Mouse (Mus musculus): ENCODE results near the gene Gnpnat1.
A peak's percentile ranks its signal among the peaks of the same experiment; 100 is the strongest.
"Not testable (repeated sequence)": the region's sequence is repeated elsewhere in the genome, so short reads cannot be mapped to it uniquely, and the experiment has no call there.

Gene Gnpnat1

DNA sequence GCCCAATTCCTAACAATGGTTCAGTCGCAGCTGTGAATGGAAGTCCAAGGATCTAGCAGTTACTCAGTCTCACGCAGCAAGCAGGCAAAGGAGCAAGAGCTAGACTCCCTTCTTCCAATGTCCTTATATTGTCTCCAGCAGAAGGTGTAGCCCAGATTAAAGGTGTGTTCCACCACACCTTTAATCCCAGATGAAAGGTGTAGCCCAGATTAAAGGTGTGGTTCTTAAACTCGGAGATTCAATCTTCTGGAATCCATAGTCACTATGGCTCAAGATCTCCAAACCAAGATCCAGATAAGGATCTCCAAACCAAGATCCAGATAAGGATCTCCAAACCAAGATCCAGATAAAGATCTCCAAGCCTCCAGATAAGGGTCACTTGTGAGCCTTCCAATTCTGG lies at the start of gene Gnpnat1:
Gene Gnpnat1, minus strand, starts transcription at position 101 of the 400 bp plus-strand sequence.
- not testable (repeated sequence) for DNase-seq

DNA sequence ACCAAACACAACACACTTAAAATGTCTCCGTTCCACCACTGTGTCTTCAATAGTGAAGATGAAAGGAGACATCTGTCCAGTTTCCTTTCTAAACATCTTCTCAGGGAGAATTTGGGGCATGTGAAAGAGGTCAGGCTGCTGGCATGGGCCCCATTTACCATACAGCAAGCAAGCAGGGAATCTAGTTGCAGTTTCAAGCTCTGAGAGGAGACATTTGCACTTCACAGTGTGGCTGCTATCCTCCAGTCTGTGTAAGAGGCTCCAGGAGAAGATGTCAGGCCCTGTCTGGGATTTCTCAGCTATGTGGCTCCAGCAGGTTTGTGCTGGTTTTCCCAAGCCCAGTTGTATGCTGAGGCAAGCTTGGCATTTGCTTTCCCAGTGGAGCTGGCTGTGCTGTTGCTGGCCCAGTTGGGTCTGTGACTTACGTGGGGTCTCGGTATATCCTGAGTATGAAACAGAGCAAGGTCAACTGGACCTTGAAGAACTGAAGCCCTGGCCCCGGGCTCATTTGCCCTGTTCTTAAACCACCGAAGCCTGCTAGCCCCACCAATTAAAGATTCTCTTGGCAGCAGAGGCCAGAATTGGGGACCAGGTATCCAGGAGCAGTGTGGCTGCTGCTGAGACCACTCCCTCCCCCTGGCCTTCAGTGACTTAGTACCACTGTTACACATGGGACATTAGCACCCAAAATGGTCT lies 49.0 kb upstream of the Gnpnat1 start:
- no peak for DNase-seq

GRCm38 (mm10) chr14:45452861-45453512 lies 48.3 kb upstream of the Gnpnat1 start:
- peak; percentile 46 for DNase-seq

DNA sequence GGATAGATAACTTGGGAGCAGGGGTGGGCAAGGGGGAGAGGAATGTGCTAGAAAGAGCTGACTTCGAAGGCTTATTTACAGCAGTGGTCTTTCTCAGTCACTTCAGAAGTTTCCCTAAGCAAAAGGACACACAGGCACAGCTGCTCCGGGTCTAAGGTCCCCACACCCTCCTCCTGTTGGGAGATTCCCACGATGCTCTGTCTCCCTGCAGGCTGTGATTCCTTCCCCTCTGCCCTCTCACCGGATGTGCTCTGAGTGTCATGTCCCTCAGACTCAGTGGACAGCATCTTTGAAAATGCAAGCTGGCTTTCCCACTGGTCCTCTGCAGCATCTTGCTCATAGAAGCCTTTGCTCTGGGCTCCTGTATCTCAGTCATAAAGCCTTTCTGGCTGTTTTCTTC lies 47.4 kb upstream of the Gnpnat1 start:
- DNase-seq, result no peak

- DNase-seq, result no peak
These were observed 46.4 kb upstream of the Gnpnat1 start for GRCm38 (mm10) chr14:45451090-45451489.

DNA sequence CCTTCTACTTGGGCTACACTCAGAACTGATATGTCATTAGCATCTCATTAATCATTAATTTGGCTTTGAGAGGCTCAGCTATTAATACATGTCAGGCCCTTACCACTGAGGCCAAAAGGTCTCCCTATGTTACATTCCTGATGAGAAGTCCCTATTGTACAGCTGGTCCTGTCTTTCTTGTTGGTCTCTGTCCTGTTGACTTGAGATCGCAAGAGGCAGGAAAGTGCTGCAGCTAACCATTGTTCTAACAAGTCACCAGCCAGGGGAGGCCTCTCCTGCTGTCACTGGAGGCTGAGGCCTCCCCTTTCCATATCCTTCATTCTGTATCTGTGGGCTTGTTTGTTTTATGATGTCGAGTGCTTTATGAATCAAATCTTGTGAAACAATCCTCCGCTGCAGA lies 42.1 kb upstream of the Gnpnat1 start:
- no peak for DNase-seq

- DNase-seq, result no peak
These were observed 40.7 kb upstream of the Gnpnat1 start for GRCm38 (mm10) chr14:45445445-45445844.

GRCm38 (mm10) chr14:45444870-45445269 lies 40.2 kb upstream of the Gnpnat1 start:
- DNase-seq, result no peak

DNA sequence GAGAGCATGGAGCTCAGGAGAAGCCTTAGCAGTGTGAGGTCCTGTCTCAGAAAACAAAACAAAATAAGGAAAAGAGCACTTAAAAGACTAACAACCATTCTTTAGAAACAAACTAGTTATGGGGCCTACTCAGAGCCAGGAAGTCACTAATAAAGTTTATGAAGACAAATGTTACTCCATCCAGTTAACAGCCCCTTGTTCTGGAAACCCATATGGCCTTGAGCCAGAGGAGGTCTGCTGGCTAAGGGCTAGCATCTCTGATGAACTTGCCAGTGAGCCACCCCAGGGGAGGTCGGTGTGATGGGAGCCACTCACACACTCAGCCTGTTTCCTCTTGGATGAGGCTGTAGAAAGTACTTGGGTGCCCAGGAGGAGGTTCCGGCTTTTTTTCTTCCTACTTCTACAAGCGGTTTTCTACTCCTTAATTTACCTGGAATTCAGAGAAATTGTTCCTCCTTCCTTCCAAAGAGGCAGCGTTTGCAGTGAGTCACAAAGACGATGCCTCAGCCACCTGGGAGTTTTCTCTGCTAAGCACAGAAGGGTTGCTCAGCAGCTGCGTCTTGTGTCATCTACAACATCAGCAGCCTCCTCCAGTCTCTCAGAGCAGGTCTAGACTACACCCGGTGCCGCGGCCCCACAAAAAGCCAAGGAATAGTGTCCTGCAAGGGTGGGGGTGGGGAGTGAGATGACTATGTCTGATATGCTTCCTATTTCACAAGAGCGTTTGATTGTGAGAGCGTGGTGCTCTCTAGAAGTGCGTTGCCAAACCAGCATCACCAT lies 38.3 kb upstream of the Gnpnat1 start:
- DNase-seq, result no peak

DNA sequence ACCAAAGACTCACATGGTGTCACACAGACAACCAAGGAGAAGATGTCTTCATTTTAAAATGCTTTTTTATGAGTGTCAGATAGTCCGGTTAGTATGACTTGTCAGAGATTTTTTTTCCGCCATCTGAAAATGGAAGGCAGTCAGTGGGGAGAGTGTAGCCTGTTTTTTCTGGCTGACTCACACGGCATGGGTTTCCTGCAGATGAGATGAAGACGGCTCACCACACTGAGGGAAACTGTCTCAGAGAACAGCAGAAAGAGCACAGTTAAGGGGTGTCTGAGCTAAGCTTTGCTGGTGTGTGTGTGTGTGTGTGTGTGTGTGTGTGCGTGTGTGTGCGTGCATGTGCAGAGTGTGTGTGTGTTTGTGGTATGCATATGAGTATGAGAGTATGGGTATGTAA lies 36.6 kb upstream of the Gnpnat1 start:
- no peak for DNase-seq

DNA sequence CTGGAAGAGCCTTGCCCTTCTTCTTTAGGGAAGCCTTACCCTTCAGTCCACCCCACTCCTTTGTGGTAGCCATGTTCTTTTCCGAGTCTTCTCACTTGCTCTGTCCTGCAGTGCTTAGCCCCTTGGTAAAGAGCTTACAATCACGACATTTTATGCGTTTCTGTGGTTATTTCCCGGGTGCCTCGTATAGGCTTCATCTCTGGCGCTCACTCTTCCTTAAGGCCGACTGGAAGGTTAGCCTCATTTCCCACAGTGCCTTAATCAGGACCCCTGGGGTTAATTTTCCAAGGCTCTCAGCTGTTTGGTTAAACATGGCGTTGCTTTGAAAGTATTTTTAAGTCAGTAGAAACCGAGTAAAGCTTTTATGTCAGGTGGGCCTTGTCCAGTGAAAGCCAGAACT lies 34.7 kb upstream of the Gnpnat1 start:
- DNase-seq, result no peak

DNA sequence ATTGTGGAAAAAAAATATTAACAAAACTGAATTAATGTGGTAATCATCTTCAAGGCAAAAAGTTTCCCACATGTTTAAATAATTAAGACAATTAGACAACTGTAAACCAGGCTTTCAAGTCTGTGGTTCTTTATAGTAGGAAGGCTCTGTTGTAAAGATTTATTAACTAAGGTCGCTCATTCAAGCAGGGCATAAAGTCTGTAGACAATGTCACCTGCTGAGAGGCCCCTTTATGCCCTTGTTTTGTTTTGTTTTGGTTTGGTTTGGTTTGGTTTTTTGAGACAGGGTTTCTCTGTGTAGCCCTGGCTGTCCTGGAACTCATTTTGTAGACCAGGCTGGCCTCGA lies 34.2 kb upstream of the Gnpnat1 start:
- no peak for DNase-seq

DNA sequence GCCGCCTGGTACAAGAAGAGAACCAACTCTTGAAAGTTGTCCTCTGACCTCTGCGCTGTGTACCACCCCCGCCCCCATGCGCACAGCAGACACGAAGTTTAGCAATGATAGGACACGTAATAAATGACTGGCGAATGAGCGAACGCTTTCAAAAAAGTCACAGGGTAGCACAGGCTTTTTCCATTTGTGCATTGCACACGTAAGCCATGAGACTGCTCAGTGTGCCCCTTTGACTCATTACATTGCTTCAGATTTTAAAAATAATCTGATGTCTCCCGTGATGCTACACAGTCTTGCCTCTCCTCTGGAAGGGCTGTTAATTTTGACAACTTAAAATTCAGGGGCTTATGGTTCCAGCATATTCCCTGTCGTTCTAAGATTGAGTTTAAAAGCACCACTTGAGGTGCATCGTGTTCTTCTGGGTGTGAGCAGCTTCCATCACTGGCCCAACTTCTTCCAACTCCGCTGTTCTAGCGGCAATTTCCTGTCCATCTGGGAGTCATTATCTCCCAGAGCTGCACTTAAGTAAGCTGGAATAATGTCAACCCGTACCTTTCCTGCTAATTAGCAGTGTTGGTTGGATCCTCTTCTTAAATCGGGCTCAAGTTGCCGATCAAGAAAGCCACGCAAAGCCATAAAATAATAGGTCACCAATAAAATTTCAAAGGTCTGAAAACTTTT lies 33.7 kb upstream of the Gnpnat1 start:
- DNase-seq, result no peak

DNA sequence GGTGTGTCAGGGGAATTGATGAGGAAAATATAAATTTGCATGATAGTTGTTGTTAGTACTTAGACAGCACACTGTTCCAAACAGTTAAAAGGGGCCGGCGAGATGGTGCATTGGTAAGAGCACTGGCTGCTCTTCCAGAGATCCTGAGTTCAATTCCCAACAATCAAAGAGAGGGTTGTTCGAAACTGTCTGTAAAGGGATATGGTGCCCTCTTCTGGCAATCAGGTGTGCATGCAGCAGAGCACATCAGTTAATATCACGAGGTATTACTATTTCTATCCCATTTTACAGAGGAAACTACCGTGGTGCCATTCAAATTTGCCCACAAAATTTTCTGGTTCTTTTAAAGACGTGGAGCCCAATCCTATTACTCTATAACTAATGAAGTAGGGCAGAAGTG lies 29.5 kb upstream of the Gnpnat1 start:
- DNase-seq, result no peak

- DNase-seq, result no peak
These were observed 27.3 kb upstream of the Gnpnat1 start for GRCm38 (mm10) chr14:45432003-45432402.

DNA sequence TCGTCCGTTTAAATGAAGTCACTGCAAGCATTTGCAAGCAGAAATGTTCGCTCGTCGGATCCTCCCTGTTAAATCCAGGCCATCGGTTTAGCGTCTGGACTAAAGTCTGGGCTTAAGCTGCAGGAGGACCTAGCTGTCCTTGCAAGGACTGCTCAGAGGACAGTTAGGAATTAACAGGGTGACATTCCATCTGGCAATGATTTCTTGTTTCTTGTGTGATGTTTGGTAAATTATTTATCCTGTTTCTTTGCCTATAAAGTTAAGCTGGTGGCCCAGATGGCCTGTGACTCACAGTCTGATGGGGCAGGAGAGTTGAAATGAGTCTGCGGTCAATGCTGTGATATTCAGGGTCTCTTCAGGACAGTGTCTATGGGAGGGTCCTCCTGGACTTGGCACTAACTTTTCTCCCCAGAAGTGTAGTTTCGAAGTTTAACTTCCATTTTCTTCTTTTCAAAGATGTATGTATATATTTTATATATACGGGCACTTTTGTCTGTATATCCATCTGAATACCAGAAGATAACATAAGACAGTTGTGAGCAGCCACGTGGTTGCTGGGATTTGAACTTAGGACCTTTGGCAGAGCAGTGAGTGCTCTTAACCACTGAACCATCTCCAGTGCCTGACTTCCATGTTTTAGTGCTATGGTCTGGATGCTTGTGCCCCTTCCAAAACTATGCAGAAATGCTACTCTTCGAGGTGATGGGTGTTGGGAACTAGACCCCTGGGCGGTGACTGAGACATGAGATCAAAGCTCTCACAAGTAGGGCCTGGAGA lies 25.5 kb upstream of the Gnpnat1 start:
- DNase-seq, result no peak

GRCm38 (mm10) chr14:45423220-45423619 lies 18.5 kb upstream of the Gnpnat1 start:
- DNase-seq, result peak; percentile 18

DNA sequence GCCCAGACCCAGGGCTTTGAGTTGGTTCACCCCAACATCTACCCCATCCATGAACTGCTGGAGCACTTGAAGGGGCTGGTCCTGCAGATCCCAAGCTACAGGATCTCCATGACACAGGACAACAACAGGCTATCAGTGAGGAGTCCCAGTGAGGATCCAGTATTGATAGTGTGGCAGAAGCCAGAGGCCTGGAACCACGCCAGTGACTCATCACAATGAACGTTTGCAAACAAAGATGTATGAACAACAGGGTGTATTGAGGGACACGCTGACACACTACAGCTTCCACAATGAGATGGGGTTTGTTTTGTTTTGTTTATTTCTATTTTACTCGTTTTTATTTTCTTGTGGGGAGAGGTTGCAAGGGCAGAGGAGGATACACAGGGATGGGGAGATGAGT lies 17.7 kb upstream of the Gnpnat1 start:
- peak; percentile 19 for DNase-seq

DNA sequence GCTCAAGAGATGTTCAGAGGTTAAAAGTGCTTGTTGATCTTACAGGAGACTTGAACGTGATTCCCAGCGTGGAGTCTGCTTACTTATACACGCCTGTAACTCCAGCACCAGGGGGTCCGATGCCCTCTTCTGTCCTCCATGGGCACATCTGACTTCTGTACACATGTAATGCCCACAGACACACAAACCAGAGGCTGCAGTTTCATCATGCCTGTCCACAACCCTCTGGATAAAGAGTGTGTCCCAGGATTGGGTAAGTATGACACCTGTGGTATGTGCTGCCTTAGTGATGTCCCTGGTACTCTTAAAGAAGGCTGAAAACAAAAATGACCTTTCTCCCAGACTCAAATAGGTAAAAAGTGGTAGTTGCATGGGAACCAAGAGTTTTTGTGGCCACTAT lies 14.6 kb upstream of the Gnpnat1 start:
- DNase-seq, result no peak

GRCm38 (mm10) chr14:45418553-45418952 lies 13.8 kb upstream of the Gnpnat1 start:
- no peak for DNase-seq

DNA sequence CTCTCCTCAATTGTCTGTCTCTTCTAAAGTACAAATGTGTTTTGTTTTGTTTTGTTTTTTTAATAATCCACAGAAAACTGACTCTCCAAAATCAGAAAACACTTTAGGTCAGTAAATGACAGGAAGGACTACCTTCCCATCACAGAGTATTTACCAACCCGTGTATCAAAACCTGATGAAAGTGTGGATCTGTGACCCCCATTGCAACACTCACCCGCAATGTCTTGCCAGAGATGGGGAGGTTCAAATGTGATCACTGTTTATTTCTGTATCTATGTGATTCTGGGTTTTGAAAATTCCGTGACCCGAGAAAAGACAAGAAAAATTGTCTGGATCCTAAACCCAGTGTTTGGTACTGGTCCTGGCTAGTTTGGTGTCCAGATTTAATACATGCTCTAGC lies 11.6 kb upstream of the Gnpnat1 start:
- DNase-seq, result no peak

GRCm38 (mm10) chr14:45403651-45404050 lies 1.1 kb downstream of the Gnpnat1 start:
- no peak for DNase-seq

- no peak for DNase-seq
These were observed 4.9 kb downstream of the Gnpnat1 start for GRCm38 (mm10) chr14:45399836-45400235.
